Mouse (Mus musculus) CH12.LX (cell line): ENCODE measurements around the gene Crybg2. TPM values are rescaled to one million over a fixed set of nuclear protein-coding genes. Genes with fewer than 3 reads are reported as not detected.

Source experiments
- DNase-seq: peaks from one replicate; pipeline ENCODE4 v3.0.0-alpha.2; 2013; ENCODE audit errors: extremely low read depth
- H3K27ac ChIP-seq: 2 replicates; pipeline ENCODE4 v1.5.1; 2012; ENCODE audit warnings: low read depth, mild to moderate bottlenecking, control low read depth, moderate library complexity; ENCODE audit not compliant: insufficient read depth
- H3K27me3 ChIP-seq: replicated peaks from 2 replicates; pipeline ENCODE3; 2012; ENCODE audit warnings: inconsistent platforms
- H3K36me3 ChIP-seq, 2 experiments: replicated peaks in 1 of 2; 2 replicates each; pipeline versions ENCODE3 to v1.6.1; 2012; ENCODE audit warnings: inconsistent platforms in 1 of 2, low read length in 1 of 2, mild to moderate bottlenecking in 1 of 2, mixed read lengths in 1 of 2, moderate library complexity in 1 of 2; ENCODE audit not compliant: control insufficient read depth in 1 of 2, insufficient read depth in 1 of 2
- H3K4me1 ChIP-seq, 2 experiments: 2 replicates each; pipeline ENCODE4 v1.6.1; 2012; ENCODE audit warnings: inconsistent platforms in 1 of 2, moderate library complexity in 1 of 2; ENCODE audit not compliant: insufficient read depth in 2 of 2, control insufficient read depth in 1 of 2
- H3K4me2 ChIP-seq: 2 replicates; pipeline ENCODE4 v1.6.1; 2012; ENCODE audit warnings: low read depth, mild to moderate bottlenecking, control low read depth; ENCODE audit not compliant: poor library complexity, insufficient read depth, severe bottlenecking
- H3K4me3 ChIP-seq, 3 experiments: fragments of 150-350 bp in 1 of 3; sonication (generic) in 1 of 3; replicated peaks in 1 of 3; 2 replicates each; pipeline versions ENCODE3 to v1.5.1; 2011 to 2012; ENCODE audit warnings: low read depth in 2 of 3, low read length in 2 of 3, mild to moderate bottlenecking in 2 of 3, moderate library complexity in 2 of 3, control low read depth in 1 of 3, improper control_type of control experiment in 1 of 3, inconsistent platforms in 1 of 3, mixed read lengths in 1 of 3; ENCODE audit not compliant: poor library complexity in 1 of 3
- H3K79me2 ChIP-seq: replicated peaks from 2 replicates; pipeline ENCODE4 v1.6.1; 2012; ENCODE audit warnings: mild to moderate bottlenecking, moderate library complexity; ENCODE audit not compliant: control insufficient read depth, poor library complexity, insufficient read depth, severe bottlenecking; ENCODE audit errors: extremely low read depth
- H3K9ac ChIP-seq: 2 replicates; pipeline ENCODE4 v1.6.1; 2012; ENCODE audit warnings: low read depth, mild to moderate bottlenecking, control low read depth, moderate library complexity; ENCODE audit not compliant: insufficient read depth
- H3K9me3 ChIP-seq: replicated peaks from 2 replicates; pipeline ENCODE3; 2012; ENCODE audit warnings: low read length, inconsistent platforms, mixed read lengths
- CHD1 ChIP-seq: IDR thresholded peaks from 2 replicates; pipeline ENCODE4 v1.6.1; 2012; ENCODE audit warnings: low read depth, low read length, improper control_type of control experiment, inconsistent platforms
- CHD2 ChIP-seq: IDR thresholded peaks from 2 replicates; pipeline ENCODE4 v1.6.1; 2011; ENCODE audit warnings: low read length, improper control_type of control experiment
- CTCF ChIP-seq, 2 experiments: IDR thresholded peaks in 1 of 2; conservative IDR thresholded peaks in 1 of 2; 2 replicates each; pipeline ENCODE4 v1.5.1; 2011 to 2012; ENCODE audit warnings: low read depth in 2 of 2, low read length in 2 of 2, improper control_type of control experiment in 1 of 2, inconsistent platforms in 1 of 2, mild to moderate bottlenecking in 1 of 2, moderate library complexity in 1 of 2
- ELF1 ChIP-seq: IDR thresholded peaks from 2 replicates; pipeline ENCODE4 v1.6.1; 2014; ENCODE audit warnings: low read depth, mild to moderate bottlenecking, inconsistent platforms, low read length, improper control_type of control experiment
- ETS1 ChIP-seq: conservative IDR thresholded peaks from 2 replicates; pipeline ENCODE4 v1.6.1; 2012; ENCODE audit warnings: low read depth, mild to moderate bottlenecking, inconsistent platforms, low read length, improper control_type of control experiment, moderate library complexity
- GABPA ChIP-seq: IDR thresholded peaks from 2 replicates; pipeline ENCODE4 v1.6.1; 2012; ENCODE audit warnings: low read depth, low read length, improper control_type of control experiment, inconsistent platforms; ENCODE audit not compliant: insufficient replicate concordance
- HCFC1 ChIP-seq: IDR thresholded peaks from 2 replicates; pipeline ENCODE4 v1.6.1; 2012; ENCODE audit warnings: low read depth, mild to moderate bottlenecking, inconsistent platforms, low read length, improper control_type of control experiment
- IRF4 ChIP-seq: IDR thresholded peaks from 2 replicates; pipeline ENCODE4 v1.6.1; 2014; ENCODE audit warnings: low read depth, mild to moderate bottlenecking, inconsistent platforms, low read length, improper control_type of control experiment
- JUN ChIP-seq: IDR thresholded peaks from 2 replicates; pipeline ENCODE4 v1.6.1; 2011; ENCODE audit warnings: low read depth, mild to moderate bottlenecking, low read length, improper control_type of control experiment, moderate library complexity; ENCODE audit not compliant: insufficient read depth
- JUND ChIP-seq: conservative IDR thresholded peaks from 2 replicates; pipeline ENCODE4 v1.6.1; 2011; ENCODE audit warnings: low read depth, low read length, improper control_type of control experiment
- KAT2A ChIP-seq: IDR thresholded peaks from 2 replicates; pipeline ENCODE4 v1.6.1; 2012; ENCODE audit warnings: low read length, improper control_type of control experiment, inconsistent platforms; ENCODE audit not compliant: insufficient replicate concordance
- MAFK ChIP-seq: IDR thresholded peaks from 2 replicates; pipeline ENCODE4 v1.6.1; 2011; ENCODE audit warnings: low read length, improper control_type of control experiment; ENCODE audit not compliant: insufficient replicate concordance
- MAX ChIP-seq: IDR thresholded peaks from 2 replicates; pipeline ENCODE4 v1.6.1; 2011; ENCODE audit warnings: low read length, improper control_type of control experiment
- MAZ ChIP-seq: IDR thresholded peaks from 2 replicates; pipeline ENCODE4 v1.6.1; 2012; ENCODE audit warnings: low read depth, mild to moderate bottlenecking, inconsistent platforms, low read length, improper control_type of control experiment, moderate library complexity
- MEF2A ChIP-seq: IDR thresholded peaks from 2 replicates; pipeline ENCODE4 v1.6.1; 2014; ENCODE audit warnings: low read depth, mild to moderate bottlenecking, inconsistent platforms, low read length, improper control_type of control experiment, borderline replicate concordance
- MXI1 ChIP-seq: IDR thresholded peaks from 2 replicates; pipeline ENCODE4 v1.6.1; 2011; ENCODE audit warnings: mild to moderate bottlenecking, low read depth, low read length, improper control_type of control experiment
- MYC ChIP-seq: IDR thresholded peaks from 2 replicates; pipeline ENCODE4 v1.6.1; 2011; ENCODE audit warnings: low read depth, mild to moderate bottlenecking, improper control_type of control experiment, low read length
- NELFE ChIP-seq: IDR thresholded peaks from 2 replicates; pipeline ENCODE4 v1.6.1; 2011; ENCODE audit warnings: low read depth, low read length, improper control_type of control experiment
- NRF1 ChIP-seq: IDR thresholded peaks from 2 replicates; pipeline ENCODE4 v1.6.1; 2014; ENCODE audit warnings: low read depth, mild to moderate bottlenecking, inconsistent platforms, low read length, improper control_type of control experiment, moderate library complexity
- POLR2A ChIP-seq: IDR thresholded peaks from 2 replicates; pipeline ENCODE4 v1.6.1; 2011; ENCODE audit warnings: low read depth, mild to moderate bottlenecking, improper control_type of control experiment, low read length
- POLR2AphosphoS2 ChIP-seq: IDR thresholded peaks from 2 replicates; pipeline ENCODE4 v1.6.1; 2011; ENCODE audit warnings: low read depth, low read length, improper control_type of control experiment
- RAD21 ChIP-seq: IDR thresholded peaks from 2 replicates; pipeline ENCODE4 v1.6.1; 2011; ENCODE audit warnings: low read depth, mild to moderate bottlenecking, low read length, improper control_type of control experiment, moderate library complexity
- RCOR1 ChIP-seq: conservative IDR thresholded peaks from 2 replicates; pipeline ENCODE4 v1.6.1; 2012; ENCODE audit warnings: low read depth, mild to moderate bottlenecking, inconsistent platforms, low read length, improper control_type of control experiment
- SIN3A ChIP-seq: IDR thresholded peaks from 2 replicates; pipeline ENCODE4 v1.6.1; 2012; ENCODE audit warnings: low read length, improper control_type of control experiment, inconsistent platforms
- SMC3 ChIP-seq: IDR thresholded peaks from 2 replicates; pipeline ENCODE4 v1.6.1; 2011; ENCODE audit warnings: low read depth, low read length, improper control_type of control experiment
- TBP ChIP-seq: conservative IDR thresholded peaks from 2 replicates; pipeline ENCODE4 v1.6.1; 2011; ENCODE audit warnings: low read depth, low read length, improper control_type of control experiment
- TCF12 ChIP-seq: IDR thresholded peaks from 2 replicates; pipeline ENCODE4 v1.6.1; 2014; ENCODE audit warnings: low read depth, mild to moderate bottlenecking, inconsistent platforms, low read length, improper control_type of control experiment
- ZKSCAN1 ChIP-seq: IDR thresholded peaks from 2 replicates; pipeline ENCODE4 v1.6.1; 2012; ENCODE audit warnings: low read depth, inconsistent platforms, low read length, improper control_type of control experiment, borderline replicate concordance
- ZMIZ1 ChIP-seq: IDR thresholded peaks from 2 replicates; pipeline ENCODE4 v1.6.1; 2012; ENCODE audit warnings: low read depth, mild to moderate bottlenecking, inconsistent platforms, low read length, improper control_type of control experiment
- ZNF384 ChIP-seq: IDR thresholded peaks from 2 replicates; pipeline ENCODE4 v1.6.1; 2012; ENCODE audit warnings: low read depth, low read length, improper control_type of control experiment, inconsistent platforms
- dilution Hi-C: fragments of 300-500 bp; cut with MboI; formaldehyde crosslinking; loops from 2 replicates; pipeline ENCODE4 v1.14.3; 2020; ENCODE audit warnings: low sequenced_read_pairs; ENCODE audit not compliant: extremely low pct_unique_long_range_greater_than_20kb, extremely low pct_ligation_motif_present
- in situ Hi-C: fragments of 300-500 bp; cut with MboI; formaldehyde crosslinking; loops from 3 replicates; pipeline ENCODE4 v1.14.3; 2019; ENCODE audit warnings: low sequenced_read_pairs, low pct_ligation_motif_present, low pct_unique_long_range_greater_than_20kb, mixed read lengths
- polyA plus RNA-seq: library from polyadenylated mRNA; unstranded; fragments of >175 nt; gene quantifications from 2 replicates; pipeline ENCODE4 v1.2.1, GENCODE M21; 2012; ENCODE audit warnings: low read depth; ENCODE audit not compliant: insufficient read length
- total RNA-seq, 2 experiments: library from RNA; depleted of rRNA; stranded (reverse); fragments of 300-350 nt in 1 of 2; fragments of >200 nt in 1 of 2; gene quantifications; 2 replicates each; pipeline ENCODE4 v1.2.3; 2012 to 2014

The Crybg2 gene
- total and polyA plus RNA-seq, 3 experiments = 3.6 to 15.6 (median 9.2) TPM

GRCm38 (mm10) chr4:134096120-134096519 lies 35.5 kb downstream of the Crybg2 start:
- Histone ChIP-seq H3K9ac (peak overlapping the region; percentile 48; the same call in 1 of the 2 replicates), H3K9me3 (no peaks in the 10 kb centered on the region), H3K79me2 (peaks cover 25% of the 10 kb centered on the region), H3K4me3 (no peak overlapping the region), H3K27me3 (no peaks in the 10 kb centered on the region), H3K36me3 (peaks cover 15 to 25% of the 10 kb centered on the region in 2 experiments), H3K4me1 (peaks cover 12 to 47% of the 10 kb centered on the region in 2 experiments), H3K27ac (peak overlapping the region; percentile 97), H3K4me2 (peak overlapping the region; percentile 48)
- dilution Hi-C loops (no loop called here), in situ Hi-C loops (loop anchor here (25.0 kb wide), 1 partner anchor 509 kb away; the partner anchor contains the start of gene Gpn2)
- no peak for TF ChIP-seq POLR2AphosphoS2
- TF ChIP-seq TBP = no peak
- no peak for TF ChIP-seq NELFE
- no peak for TF ChIP-seq NRF1
- TF ChIP-seq POLR2A = no peak
- TF ChIP-seq HCFC1 = no peak
- no peak for TF ChIP-seq GABPA
- TF ChIP-seq TCF12 = 0 out of 2 replicates have a peak, but pooled peaks have one; percentile 20
- no peak for DNase-seq

DNA sequence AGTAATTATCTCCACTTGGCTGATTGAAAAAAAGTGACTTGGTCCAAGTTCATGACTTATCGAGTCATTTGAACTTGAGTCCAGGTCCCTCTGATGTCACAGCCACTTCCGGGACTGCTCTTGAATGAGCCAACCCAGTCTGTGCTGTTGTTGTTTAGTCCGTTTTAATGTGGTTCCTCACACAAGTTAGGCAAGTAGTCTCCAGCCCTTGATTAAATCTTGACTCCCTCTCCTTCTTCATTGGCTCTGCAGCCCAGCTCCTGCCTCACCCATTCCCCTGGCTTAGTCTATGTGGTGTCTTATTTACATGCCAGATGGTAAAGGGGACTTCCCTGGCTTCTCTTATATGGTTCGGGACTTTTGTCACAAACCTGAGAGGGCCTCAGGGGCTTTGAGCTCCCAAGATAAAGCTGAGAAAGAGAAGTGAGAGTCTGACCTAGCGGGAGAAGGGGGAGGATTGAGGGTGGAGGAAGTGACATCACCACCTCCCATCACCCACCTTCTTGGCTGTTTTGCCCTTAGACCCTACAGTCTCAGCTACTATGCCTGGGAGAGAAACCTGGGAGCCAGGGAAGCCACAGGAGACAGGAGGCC lies 36.5 kb downstream of the Crybg2 start:
- H3K4me1 ChIP-seq = peaks cover 12 to 45% of the 10 kb centered on the region in 2 experiments
- peaks cover 25% of the 10 kb centered on the region for H3K79me2 ChIP-seq
- H3K9ac ChIP-seq = peak overlapping the region; percentile 48; the same call in 1 of the 2 replicates
- dilution Hi-C loops (no loop called here), in situ Hi-C loops (loop anchor here (25.0 kb wide), 1 partner anchor 510 kb away; the partner anchor contains the start of gene Gpn2)
- no peaks in the 10 kb centered on the region for H3K27me3 ChIP-seq
- H3K36me3 ChIP-seq = peaks cover 15 to 23% of the 10 kb centered on the region in 2 experiments
- peak overlapping the region; percentile 62; the same call in 1 of the 2 replicates for H3K4me2 ChIP-seq
- no peaks in the 10 kb centered on the region for H3K9me3 ChIP-seq
- DNase-seq = peak; percentile 99
- peak overlapping the region; percentile 97 for H3K27ac ChIP-seq
- peak overlapping the region in 2 of 3 experiments; percentile 33 to 52 for H3K4me3 ChIP-seq
- TF ChIP-seq MXI1 (0 out of 2 replicates have a peak, but pooled peaks have one; percentile 44), ELF1 (peak; percentile 90), SMC3 (peak; percentile 31), JUN (peak; percentile 97), CHD2 (peak; percentile 98), MAZ (peak; percentile 98), HCFC1 (peak; percentile 72), ZKSCAN1 (no peak), JUND (peak; percentile 90), POLR2A (peak; percentile 70), NRF1 (peak; percentile 21; the same call in 1 of the 2 replicates), MAFK (peak; percentile 57; the same call in 1 of the 2 replicates), KAT2A (peak; percentile 81), MAX (peak; percentile 53), CTCF (conservative IDR thresholded peaks at IDR 0.05 in 1 of 2, IDR thresholded peaks at IDR 0.05 in 1 of 2; ENCODE audit: low read depth in 2 of 2, low read length in 2 of 2) (no peak), MYC (peak; percentile 80), CHD1 (no peak), ZNF384 (peak; percentile 64), RAD21 (no peak; the same call in 1 of the 2 replicates), IRF4 (peak; percentile 99), POLR2AphosphoS2 (no peak), TCF12 (peak; percentile 96), SIN3A (peak; percentile 92), NELFE (peak; percentile 22; the same call in 1 of the 2 replicates), ZMIZ1 (peak; percentile 77), MEF2A (peak; percentile 97), RCOR1 (peak; percentile 97), ETS1 (peak; percentile 96)
